Mouse (Mus musculus): Measurements from ENCODE around the gene Sectm1b.
A peak's percentile ranks its signal among the peaks of the same experiment; 100 is the strongest.
"Not testable (repeated sequence)": the region's sequence is repeated elsewhere in the genome, so short reads cannot be mapped to it uniquely, and the experiment has no call there.

Sectm1b gene

DNA sequence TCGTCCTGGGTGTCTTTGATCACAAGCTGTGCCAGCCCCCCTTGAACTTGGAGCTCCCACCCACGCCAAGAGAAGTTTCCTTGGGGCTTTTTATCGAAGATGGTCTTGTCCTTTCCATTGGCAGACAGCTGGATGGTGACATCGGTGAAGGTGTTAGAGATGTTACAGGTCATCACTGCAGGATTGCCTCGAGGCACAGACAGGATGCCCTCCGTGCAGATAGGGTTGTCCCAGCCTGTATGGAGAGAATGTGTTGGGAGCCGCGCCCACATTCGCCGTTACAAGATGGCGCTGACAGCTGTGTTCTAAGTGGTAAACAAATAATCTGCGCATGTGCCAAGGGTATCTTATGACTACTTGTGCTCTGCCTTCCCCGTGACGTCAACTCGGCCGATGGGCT lies 6.3 kb upstream of the Sectm1b start:
- not testable (repeated sequence) for DNase-seq (ENCODE audit: low spot score)

GRCm38 (mm10) chr11:121067895-121068294 lies 4.5 kb upstream of the Sectm1b start:
- DNase-seq (ENCODE audit: low spot score): no peak

DNA sequence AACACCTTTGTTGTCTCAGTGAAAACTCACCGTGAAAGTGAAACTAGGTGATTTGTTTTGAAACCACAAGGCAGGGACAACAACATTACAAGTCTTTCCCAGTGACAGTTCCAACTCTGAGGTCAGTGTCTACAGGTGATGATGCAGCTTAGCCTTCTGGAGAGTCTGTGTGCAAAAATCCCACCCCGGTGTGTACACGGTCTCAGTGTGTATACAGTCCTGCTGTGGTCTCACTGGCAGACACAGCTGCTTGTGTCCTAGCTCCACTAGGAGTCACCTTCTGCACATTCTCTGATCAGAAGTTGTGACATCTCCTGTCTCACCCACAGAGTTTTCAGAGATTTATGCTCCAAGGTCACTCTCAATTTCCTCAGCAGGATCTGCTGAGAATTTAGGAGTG lies 828 bp upstream of the Sectm1b start:
- no peak for DNase-seq (ENCODE audit: low spot score)

GRCm38 (mm10) chr11:121061615-121062014 lies 1.8 kb downstream of the Sectm1b start:
- no peak for DNase-seq (ENCODE audit: low spot score)

- not testable (repeated sequence) for DNase-seq (ENCODE audit: low spot score)
Observed at GRCm38 (mm10) chr11:121060401-121061067, 2.8 kb downstream of the Sectm1b start.

- DNase-seq (ENCODE audit: low spot score): no peak
Observed at GRCm38 (mm10) chr11:121059471-121059870, 3.9 kb downstream of the Sectm1b start.

DNA sequence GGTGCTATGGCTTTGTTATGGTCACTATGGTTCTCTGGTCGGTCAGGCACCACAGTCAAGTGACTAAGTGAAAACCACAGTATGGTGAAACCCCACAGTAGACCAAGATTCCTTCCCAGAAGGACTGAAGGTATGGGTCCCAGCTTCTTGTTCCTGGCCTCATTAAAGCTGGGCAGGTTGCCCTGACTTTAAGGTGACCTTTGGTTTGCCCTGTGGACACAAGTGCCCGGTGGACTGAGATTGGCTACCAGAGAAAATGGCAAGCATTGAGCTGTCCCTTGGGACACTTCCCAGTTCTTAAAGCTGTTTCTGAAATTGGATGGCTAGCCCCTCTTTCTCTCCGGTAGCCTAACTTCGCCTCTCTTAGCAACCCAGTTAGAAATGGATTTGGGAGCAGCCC lies 4.4 kb downstream of the Sectm1b start:
- no peak for DNase-seq (ENCODE audit: low spot score)

- no peak for DNase-seq (ENCODE audit: low spot score)
Observed at GRCm38 (mm10) chr11:121058122-121058521, 5.2 kb downstream of the Sectm1b start.

- DNase-seq (ENCODE audit: low spot score): no peak
Observed at GRCm38 (mm10) chr11:121056536-121057236, 6.7 kb downstream of the Sectm1b start.

DNA sequence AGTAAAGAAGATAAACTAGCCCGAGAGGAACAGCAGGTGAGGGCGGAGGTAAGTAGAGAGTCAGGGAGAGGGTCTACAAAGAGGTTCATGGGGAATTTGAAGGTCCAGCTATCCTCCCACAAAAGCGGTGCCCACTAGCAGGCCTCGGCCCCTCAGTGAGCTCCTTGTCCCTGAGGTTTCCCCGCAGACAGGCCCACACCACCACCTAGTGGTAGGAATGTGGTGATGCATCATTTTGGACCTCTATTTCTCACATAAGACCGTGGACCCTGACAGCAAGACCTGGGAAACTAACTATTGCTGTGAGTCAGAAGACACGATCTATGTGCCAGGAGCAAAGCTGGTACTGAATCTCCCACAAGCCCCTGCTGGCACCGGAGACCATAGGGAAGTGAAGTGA lies 9.8 kb downstream of the Sectm1b start:
- DNase-seq (ENCODE audit: low spot score): peak; percentile 94

DNA sequence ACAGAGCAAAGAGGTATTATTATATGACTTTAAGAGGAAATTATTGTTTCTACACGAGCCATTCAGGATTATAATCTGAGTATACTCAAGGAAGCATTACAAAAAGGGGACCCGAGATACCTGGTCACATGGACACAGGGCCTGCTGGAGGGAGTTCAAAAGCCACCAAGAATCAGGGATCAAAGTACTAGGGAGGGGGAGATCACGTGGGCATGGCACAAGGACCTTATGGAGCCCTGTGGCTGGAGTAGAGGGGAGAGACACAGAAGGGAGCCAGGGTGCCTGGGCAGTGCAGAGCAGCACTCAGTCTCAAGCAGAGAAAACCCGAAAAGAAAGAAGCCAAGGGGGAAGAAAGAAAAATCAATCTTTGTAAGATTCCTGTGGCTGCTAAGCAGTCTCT lies 11.0 kb downstream of the Sectm1b start:
- no peak for DNase-seq (ENCODE audit: low spot score)

- no peak for DNase-seq (ENCODE audit: low spot score)
Observed at GRCm38 (mm10) chr11:121051793-121052192, 11.6 kb downstream of the Sectm1b start.

DNA sequence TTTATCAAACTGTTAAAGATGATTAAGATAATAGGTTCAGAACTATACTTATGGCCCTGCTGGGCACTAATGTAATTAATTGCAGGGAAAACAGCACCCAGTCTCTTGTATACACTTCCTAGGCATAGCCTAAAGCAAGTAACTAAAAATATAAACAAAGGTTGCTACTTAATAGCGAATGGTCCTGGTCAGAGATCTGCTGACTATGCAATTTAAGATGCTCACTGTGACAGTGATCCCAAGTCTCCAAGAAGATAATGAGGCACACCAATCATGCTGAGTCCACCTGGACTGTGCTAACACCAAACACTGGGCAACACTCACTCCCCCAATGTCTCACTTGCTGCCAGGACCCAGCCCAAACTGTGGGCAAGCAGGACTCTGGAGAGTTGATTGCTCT lies 13.5 kb downstream of the Sectm1b start:
- DNase-seq (ENCODE audit: low spot score): no peak

- peak; percentile 63 for DNase-seq (ENCODE audit: low spot score)
Observed at GRCm38 (mm10) chr11:121047826-121048399, 15.5 kb downstream of the Sectm1b start.

- DNase-seq (ENCODE audit: low spot score): no peak
Observed at GRCm38 (mm10) chr11:121045286-121045685, 18.1 kb downstream of the Sectm1b start.

DNA sequence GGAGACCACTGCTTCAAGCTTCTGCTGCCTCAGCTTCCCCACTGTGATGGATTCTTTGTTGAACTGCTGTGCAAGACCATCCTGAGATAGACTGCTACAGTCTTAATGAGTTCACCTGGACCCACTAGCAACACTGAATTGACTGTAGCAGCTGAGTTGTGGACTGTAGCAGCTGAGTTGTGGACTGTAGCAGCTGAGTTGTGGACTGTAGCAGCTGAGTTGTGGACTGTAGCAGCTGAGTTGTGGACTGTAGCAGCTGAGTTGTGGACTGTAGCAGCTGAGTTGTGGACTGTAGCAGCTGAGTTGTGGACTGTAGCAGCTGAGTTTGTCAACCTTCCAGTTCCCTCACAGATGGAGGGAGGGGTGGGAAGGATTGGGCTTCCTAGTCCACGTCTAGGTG lies 20.3 kb downstream of the Sectm1b start:
- DNase-seq (ENCODE audit: low spot score): not testable (repeated sequence)

DNA sequence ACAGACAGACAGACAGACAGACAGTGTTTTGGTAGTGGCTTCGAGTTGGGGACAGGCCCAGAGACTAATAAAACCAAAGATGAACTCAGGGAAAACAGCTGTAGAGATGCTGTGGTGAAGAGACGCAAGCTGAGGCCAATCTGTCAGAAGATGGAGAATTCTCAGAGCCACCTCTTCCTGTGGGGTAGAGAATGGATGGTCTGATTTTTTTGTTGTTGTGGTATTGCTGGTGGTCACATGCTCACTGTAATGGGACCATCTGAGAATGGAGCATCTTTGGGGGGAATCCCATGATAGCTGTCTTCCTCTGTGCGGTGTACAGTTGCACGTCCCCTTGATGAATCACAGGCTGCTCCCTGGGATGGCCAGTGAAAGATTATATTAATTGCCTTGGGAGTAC lies 20.9 kb downstream of the Sectm1b start:
- no peak for DNase-seq (ENCODE audit: low spot score)

DNA sequence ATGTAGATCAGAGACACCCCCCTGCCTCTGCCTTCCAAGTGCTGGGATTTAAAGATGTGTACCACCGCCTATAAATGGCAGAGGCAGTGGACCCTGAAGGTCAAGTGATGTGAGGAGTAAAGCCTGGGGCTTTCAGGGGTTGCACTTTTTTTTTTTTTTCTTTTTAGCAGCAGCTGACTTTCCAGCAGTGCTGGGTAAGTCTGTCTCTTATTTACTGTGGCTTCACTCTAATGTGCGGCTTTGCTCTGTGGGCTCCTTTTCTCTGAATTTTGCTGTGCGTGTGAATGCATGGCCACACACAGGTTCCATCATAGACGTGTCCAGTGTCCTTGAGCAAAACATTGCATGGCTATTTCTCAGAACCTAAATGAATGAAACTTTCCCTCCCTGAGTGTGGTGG lies 21.7 kb downstream of the Sectm1b start:
- DNase-seq (ENCODE audit: low spot score): no peak

GRCm38 (mm10) chr11:121041212-121041611 lies 22.2 kb downstream of the Sectm1b start:
- DNase-seq (ENCODE audit: low spot score): peak; percentile 89

GRCm38 (mm10) chr11:121039302-121039701 lies 24.1 kb downstream of the Sectm1b start, which contains the start of gene Cd7:
TSS of gene Cd7 (minus strand) at chr11:121039418.
- no peak for DNase-seq (ENCODE audit: low spot score)

DNA sequence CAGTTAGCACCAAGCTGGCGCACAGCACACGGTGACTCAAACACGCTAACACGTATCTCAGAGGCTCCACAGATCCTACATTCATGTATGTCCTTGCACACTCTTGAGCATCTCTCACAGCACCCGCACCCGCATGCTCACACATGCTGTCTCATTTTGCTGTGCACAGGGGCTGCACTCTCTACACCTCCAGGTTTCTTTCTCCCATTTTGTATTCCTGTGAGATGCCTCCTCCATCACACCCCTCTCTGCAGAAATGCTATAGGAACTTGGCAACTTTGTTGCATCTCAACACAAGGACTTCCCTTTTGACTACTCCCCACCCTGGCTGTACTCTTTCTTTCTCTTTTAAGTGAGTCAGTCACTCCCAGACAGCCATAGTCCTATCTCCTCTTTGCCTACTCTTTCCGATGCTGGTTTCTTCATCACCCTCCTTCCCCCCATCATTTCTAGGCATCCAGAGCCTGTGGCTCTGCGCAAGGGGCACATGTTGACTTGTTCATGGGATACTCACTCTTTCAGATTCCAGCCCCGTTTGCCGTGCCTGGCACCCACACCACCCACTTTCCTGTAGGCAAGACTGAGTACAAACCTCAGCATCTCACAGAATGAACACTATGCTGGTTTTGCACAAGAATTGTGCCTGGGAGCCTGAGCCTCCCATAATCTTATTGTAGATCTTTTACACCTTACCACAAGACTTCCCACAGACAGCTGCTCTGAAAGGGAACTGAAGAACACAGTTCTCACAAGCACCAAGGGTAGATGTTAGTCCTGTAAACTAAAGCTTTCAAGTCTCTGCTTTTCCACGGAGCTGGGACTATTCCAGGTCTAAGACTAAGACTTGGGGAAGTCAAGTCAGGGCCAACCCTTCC lies 24.8 kb downstream of the Sectm1b start:
- DNase-seq (ENCODE audit: low spot score): no peak

- no peak for DNase-seq (ENCODE audit: low spot score)
Observed at GRCm38 (mm10) chr11:121033118-121033517, 30.3 kb downstream of the Sectm1b start.
